Mouse (Mus musculus) layer of hippocampus, postnatal 25 days (tissue): ENCODE measurements around the gene Epb41l2. TPM values are rescaled to one million over a fixed set of nuclear protein-coding genes. Genes with fewer than 3 reads are reported as not detected.

ENCODE experiments used
- DNase-seq, 2 experiments: peaks; one replicate each; pipeline ENCODE4 v3.0.0; 2022; ENCODE audit warnings: mixed read lengths in 2 of 2, low spot score in 1 of 2; ENCODE audit errors: extremely low spot score in 1 of 2
- total RNA-seq, 2 experiments: library from RNA; stranded (reverse); gene quantifications; 2 replicates each; pipeline ENCODE4 v1.2.3; 2021

Epb41l2 gene
- total RNA-seq, 2 experiments from 2014 or later: 89.8 to 118 TPM

- no peak for DNase-seq
Observed at GRCm38 (mm10) chr10:25432938-25433337, 73.3 kb downstream of the Epb41l2 start.

GRCm38 (mm10) chr10:25433524-25433923 lies 73.9 kb downstream of the Epb41l2 start:
- DNase-seq: no peak

GRCm38 (mm10) chr10:25434358-25435044 lies 74.9 kb downstream of the Epb41l2 start:
- no peak for DNase-seq

GRCm38 (mm10) chr10:25436703-25437401 lies 77.3 kb downstream of the Epb41l2 start:
- no peak for DNase-seq

- DNase-seq: no peak
Observed at GRCm38 (mm10) chr10:25437586-25438298, 78.1 kb downstream of the Epb41l2 start.

- no peak for DNase-seq
Observed at GRCm38 (mm10) chr10:25438299-25438680, 78.7 kb downstream of the Epb41l2 start.

- no peak for DNase-seq
Observed at GRCm38 (mm10) chr10:25439163-25439562, 79.6 kb downstream of the Epb41l2 start.

GRCm38 (mm10) chr10:25439856-25440255 lies 80.3 kb downstream of the Epb41l2 start:
- no peak for DNase-seq

GRCm38 (mm10) chr10:25441405-25441804 lies 81.8 kb downstream of the Epb41l2 start:
- no peak for DNase-seq

- DNase-seq: no peak
Observed at GRCm38 (mm10) chr10:25443626-25444025, 84.0 kb downstream of the Epb41l2 start.

GRCm38 (mm10) chr10:25444198-25444783 lies 84.7 kb downstream of the Epb41l2 start:
- no peak for DNase-seq

- DNase-seq: no peak
Observed at GRCm38 (mm10) chr10:25446953-25447525, 87.4 kb downstream of the Epb41l2 start.

GRCm38 (mm10) chr10:25448676-25449075 lies 89.1 kb downstream of the Epb41l2 start:
- DNase-seq: no peak

GRCm38 (mm10) chr10:25449312-25450020 lies 89.9 kb downstream of the Epb41l2 start:
- DNase-seq: no peak

- no peak for DNase-seq
Observed at GRCm38 (mm10) chr10:25453150-25453549, 93.6 kb downstream of the Epb41l2 start.

- no peak for DNase-seq
Observed at GRCm38 (mm10) chr10:25453772-25454171, 94.2 kb downstream of the Epb41l2 start.

GRCm38 (mm10) chr10:25457118-25457517 lies 97.5 kb downstream of the Epb41l2 start:
- no peak for DNase-seq

- DNase-seq: no peak
Observed at GRCm38 (mm10) chr10:25457996-25458395, 98.4 kb downstream of the Epb41l2 start.

GRCm38 (mm10) chr10:25461832-25462231 lies 102.2 kb downstream of the Epb41l2 start:
- no peak for DNase-seq

- DNase-seq: no peak
Observed at GRCm38 (mm10) chr10:25462669-25463068, 103.1 kb downstream of the Epb41l2 start.
